14 mouse cellular contexts compared by ENCODE assay signal in genomic region chr14:20561897-20562296, GRCm38 (mm10).
"Had no signal": no experiment of that assay in that cellular context is flagged by ENCODE, and none has a peak within 500 bp of the region (broad histone marks: within the 10 kb centered on the region; RNA-seq: fewer than 3 reads in every experiment).

No protein-coding gene starts in this region.

- H3K4me3 ChIP-seq: lung, embryonic 15.5 days; megakaryocyte, embryonic 14.5 days; midbrain, embryonic 13.5 days; midbrain, embryonic 15.5 days; neural tube, embryonic 12.5 days had no signal

- H3K27me3 ChIP-seq: lung, embryonic 15.5 days; midbrain, embryonic 13.5 days; midbrain, embryonic 15.5 days; neural tube, embryonic 12.5 days had no signal

- H3K9me3 ChIP-seq: lung, embryonic 15.5 days; midbrain, embryonic 13.5 days; midbrain, embryonic 15.5 days; neural tube, embryonic 12.5 days had no signal

- H3K9ac ChIP-seq: liver, postnatal 0 days; lung, embryonic 15.5 days; midbrain, embryonic 13.5 days; midbrain, embryonic 15.5 days; neural tube, embryonic 12.5 days had no signal

- H3K27ac ChIP-seq: lung, embryonic 15.5 days; macrophage; midbrain, embryonic 13.5 days; midbrain, embryonic 15.5 days; neural tube, embryonic 12.5 days had no signal

- H3K4me1 ChIP-seq: midbrain, embryonic 13.5 days; midbrain, embryonic 15.5 days; neural tube, embryonic 12.5 days had no signal

- DNase-seq: liver, postnatal 0 days; lung, adult 2 months; lung, postnatal 14 days; lung, postnatal 36 days; right cerebral cortex, postnatal 14 days; thymus, adult 2 months; thymus, postnatal 25 days; thymus, postnatal 4 days had no signal
